Mouse (Mus musculus): ENCODE results near the gene Ptgdr2.

The Ptgdr2 gene
- long read RNA-seq, experiment 1, result 0 reads
- long read RNA-seq, experiment 2, result 0 reads

DNA sequence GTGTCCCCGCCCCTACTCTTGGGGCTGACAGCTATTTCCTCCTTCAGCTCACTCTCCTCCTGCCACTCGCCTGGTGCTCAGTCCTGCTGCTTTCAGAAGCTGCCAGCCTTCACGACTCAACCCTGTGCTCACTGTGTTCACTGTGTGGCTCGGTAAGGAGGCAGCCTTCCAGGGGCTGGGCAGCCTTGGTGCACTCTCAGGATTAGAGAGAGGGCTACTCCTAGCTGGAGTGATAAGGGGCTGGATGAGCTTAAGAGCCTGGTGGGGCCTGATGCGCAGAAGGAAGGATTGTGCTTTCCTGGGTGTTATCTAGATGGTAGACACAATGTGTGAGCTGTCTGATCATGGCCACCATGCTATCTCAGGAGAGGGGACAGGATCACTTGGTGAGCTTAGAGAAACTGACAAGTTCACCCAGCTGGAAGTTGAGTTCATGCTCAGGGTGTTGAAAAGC is at the start of gene Ptgdr2:
TSS of gene Ptgdr2 (plus strand) at position 51 of the 454 bp plus-strand sequence.
- intact Hi-C loops (cut with DNase I), result no loop called here

DNA sequence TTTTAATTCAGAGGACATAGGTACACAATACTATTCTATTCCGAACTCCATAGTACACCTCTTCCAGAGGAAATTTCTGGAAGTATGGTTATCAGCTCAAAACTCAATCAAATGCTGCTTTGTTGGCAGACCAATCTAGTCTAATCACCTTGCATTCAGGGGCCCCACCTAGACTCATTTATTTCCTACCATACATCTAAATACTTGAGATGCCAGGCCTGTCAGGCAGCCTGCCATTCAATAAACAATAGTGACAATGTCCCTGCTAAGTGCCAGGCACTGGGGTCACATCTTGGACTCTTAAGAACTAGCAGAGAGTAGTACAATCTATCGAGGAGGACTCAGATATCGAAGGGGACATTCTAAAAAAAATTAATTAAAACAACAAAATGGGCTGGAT is 44.8 kb upstream of the Ptgdr2 start:
- intact Hi-C loops (cut with DNase I), result no loop called here

DNA sequence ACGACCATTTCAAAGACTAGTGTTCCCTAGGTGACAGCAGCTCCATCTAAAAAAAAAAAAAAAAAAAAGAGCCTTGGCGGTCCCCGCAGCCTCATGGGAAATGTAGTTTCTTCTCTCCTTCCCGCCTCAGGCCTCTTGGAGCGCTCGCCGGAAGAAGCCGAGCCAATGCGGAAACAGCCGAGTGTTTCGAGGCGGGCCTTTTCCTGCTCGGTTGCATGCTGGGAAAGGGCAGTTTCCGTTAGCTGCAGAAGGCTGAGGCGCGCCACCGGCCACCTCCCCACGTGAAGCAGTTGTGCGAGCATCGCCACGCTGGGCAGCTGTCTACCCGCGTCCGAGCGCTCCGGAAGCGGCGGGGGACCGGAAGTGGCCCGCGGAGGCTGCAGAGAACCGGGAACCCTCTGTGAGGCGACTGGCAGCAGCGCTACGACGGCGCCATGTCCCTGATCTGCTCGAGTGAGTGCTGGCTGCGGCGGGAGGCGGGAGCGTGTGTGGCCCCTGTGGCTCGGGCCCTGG is 41.9 kb upstream of the Ptgdr2 start, which contains the start of gene Prpf19:
TSS of gene Prpf19 (plus strand) at position 216 of the 513 bp plus-strand sequence.
- intact Hi-C loops (cut with DNase I), result no loop called here

DNA sequence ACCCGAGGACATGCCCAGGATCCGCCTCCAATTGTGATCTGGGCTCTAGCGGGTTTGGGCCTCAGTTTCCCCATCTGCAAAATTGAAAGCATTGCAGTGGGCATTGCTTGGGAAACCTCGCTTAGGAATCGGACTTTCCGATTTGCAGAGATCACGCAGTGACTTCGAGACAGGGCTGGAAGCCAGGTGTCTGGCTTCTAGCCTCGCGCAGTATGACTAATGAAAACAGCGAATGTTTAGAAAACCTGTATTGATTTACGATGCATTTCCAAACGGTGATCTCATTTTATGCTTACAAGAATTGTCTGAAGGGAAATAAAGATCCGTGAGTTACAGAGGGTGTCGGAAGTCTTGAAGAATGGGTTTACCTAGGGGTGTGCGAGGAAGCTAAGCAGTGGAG is 41.3 kb upstream of the Ptgdr2 start:
- intact Hi-C loops (cut with DNase I), result no loop called here

DNA sequence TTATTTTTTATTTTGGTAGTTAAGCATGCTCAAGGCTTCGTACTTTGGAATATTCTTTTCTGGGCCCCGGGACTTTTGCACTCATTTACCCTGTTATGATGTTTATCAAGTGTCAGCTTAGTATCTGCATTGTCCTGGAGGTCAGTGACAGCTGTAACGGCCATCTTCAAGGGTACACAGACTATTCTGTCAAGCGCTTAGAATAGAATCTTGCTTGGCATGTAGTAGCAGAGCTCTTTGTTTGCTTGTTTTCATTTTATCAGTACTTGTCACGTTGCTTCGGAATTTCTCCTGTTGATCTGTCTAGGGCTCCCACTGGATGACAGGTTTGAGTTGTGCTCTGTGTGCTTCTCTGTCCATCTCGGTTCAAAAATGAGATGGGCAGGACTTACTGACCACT is 40.1 kb upstream of the Ptgdr2 start:
- intact Hi-C loops (cut with DNase I), result no loop called here

DNA sequence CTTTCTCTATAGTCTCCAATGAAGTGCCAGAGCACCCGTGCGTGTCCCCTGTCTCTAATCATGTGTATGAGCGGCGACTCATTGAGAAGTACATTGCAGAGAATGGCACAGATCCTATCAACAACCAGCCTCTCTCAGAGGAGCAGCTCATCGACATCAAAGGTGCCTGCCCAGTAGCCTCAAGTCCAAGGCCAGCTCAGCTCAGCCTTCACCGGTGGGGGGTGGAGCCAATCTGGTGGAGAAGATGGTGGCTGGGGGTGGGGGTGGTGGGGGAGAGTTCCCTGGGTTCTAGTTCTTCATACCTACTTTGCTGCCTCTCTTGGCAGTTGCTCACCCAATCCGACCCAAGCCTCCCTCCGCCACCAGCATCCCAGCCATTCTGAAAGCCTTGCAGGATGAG is 39.5 kb upstream of the Ptgdr2 start:
- intact Hi-C loops (cut with DNase I), result no loop called here

DNA sequence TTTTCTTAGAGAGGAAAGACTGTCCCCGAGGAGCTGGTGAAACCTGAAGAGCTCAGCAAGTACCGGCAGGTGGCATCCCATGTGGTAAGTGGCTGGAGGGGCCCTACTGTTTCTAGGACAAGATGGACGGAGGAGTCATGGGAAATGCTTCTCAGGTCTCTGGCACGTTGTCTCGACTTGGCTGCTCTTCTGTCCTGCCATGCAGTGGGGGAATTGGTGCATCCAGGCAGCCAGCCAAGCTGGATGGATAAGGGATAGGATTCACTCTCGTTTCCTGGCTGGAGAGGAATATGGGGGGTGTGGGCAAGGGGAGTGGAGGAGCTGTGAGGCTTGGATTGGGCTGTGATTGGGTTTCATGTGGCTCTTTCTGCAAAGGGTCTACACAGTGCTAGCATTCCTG is 36.6 kb upstream of the Ptgdr2 start:
- intact Hi-C loops (cut with DNase I), result no loop called here

DNA sequence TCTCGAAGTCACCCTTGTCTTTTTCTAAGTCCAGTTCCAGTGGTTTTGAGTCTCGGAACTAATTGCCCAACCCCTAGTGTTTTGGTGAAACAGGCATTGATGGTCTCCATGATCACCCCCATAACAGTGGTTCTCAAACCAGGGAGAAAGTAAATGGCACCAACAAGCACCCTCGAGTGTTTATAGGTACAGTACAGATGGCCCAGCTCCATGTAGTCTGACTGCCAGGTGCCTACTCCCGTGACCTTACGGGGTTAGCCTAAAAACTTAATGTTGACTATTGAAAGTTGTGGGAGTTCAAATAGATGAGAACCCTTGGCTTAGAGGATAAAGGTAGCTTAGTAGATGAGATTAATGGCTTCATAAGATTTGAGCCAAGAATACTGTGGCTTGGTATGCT is 35.9 kb upstream of the Ptgdr2 start:
- intact Hi-C loops (cut with DNase I), result no loop called here

DNA sequence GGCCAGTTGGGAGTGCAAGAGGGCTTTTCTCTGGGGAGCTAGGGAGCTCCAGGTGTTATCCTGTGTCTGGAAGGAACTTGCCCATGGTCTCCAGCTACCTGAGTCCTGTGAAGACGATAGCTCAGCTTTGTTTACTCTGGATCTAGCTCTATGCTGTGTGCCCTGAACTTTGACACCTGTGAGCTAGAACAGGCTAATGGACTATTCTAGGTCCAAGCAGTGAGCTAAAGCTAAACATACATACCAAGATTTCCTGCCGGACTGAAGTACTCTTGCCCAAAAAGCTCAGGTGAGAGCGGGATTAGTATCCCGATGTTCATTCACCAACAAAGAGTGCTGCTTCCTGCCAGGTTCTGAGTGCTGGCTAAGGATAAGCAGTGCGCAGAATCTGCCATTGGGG is 32.4 kb upstream of the Ptgdr2 start:
- intact Hi-C loops (cut with DNase I), result no loop called here

DNA sequence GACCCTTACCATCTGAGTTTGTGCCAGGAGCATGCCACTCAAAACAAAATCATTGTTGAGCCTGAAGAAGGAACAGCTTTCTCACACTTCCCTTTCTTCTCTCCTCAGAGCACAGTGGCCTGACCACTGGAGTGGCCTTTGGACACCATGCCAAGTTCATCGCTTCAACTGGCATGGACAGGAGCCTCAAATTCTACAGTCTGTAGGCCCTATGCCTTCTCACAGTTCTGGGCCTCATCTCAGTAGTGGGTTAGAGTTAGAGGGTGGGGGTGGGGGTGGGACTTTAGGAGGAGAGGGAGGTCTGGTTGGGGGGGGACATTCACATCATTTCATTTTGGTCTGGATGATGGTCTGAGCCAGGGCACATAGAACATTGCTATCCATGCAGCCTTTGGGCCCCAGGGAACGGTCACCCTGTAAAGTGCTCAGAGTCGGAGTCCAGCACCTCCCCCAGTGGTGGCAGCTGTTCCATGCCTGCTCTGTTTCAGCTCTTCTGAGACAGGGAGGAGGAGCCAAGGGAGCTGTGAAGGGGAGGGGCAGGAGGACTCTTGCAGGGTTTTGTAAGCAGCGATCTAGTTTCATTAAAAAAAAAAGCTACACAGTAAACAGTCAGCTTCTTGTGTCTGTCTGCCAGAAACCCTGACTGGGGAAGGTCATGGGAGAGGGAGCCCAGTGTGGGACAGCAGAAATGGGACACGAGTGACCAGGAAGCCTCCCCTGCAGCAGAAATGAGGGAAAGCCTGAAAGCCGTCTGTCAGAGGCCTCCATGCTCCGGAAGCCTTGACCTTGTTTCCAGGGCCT is 31.8 kb upstream of the Ptgdr2 start:
- intact Hi-C loops (cut with DNase I), result no loop called here

DNA sequence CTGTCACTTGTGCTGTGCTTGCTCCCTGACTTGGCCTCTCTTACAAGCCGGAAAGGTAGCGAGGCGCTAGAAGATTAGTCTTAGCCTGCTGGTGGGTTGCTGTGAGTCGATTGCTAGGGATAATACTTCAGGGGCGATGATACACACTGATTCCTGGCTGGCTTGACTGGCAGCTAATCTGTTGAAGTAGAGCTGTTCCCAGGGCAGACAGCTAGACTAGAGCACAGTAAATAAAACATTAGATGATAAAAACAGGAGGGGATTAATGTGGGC is 31.3 kb upstream of the Ptgdr2 start:
- intact Hi-C loops (cut with DNase I), result no loop called here

DNA sequence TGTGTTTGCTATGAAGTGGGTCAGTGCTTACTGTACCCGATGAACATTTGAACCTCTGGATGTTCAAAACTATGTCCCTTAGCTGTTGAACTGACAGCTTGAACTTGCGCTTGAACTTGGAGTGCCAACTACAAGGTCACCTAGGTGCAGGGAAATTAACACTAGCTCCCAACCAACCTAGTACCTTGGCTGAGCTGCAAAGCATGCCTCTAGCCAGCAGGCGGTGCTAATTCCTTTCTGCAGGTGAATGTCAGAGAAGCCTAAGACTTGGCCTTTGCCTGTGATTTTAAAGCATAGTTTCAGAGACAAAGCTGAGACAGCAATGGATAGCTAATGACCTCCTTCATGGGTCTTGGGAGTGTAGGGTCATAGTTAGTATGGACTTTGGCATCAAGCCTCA is 29.1 kb upstream of the Ptgdr2 start:
- intact Hi-C loops (cut with DNase I), result no loop called here

DNA sequence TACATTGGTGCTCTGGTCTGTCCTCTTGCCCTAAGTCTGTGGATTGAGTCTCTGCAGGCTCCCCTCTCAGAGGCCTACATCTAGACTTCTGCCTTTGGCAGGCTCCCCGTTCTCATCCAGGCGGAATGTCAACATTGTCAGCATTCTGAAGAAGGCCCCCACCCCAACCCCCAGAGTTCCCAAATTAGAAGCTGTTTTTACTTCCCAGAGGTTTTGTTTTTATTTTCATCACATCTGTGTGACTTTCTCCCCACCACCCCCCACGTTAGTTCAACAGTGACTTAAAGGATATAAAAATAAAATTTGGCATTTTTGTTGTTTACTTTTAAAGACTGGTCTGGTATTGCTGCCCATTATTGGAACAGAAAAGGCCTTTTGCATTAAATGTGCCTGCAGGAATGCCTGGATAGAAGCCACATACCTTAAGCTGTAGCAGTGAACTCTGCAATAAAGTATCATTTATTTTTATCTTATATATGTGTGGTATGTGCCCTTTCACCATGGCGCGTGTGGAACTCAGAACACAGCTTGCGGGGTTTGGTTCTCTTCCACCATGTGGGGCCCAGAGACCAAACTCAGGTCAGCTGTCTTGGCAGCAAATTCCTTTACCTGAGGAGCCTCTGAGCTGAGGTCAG is 27.8 kb upstream of the Ptgdr2 start:
- intact Hi-C loops (cut with DNase I), result no loop called here

DNA sequence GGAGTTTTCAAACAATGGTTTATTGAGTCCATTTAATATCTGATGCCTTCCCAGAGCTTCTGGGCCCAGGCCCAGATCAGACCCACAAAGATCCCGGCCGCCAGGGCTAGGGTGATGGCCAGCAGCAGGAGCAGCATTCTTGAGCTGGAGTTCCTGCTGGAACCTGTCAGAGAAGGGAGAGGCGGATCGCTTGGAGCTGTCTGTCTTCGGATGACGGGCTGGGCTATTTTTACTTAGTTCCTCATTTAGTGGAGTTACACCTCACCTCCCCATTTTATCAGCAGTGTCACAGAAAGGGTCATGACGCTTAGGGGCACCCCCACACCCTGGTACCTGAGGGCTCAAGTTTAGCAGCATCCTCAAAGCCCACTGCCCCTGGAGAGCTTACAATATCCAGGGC is 22.7 kb upstream of the Ptgdr2 start:
- intact Hi-C loops (cut with DNase I), result no loop called here

DNA sequence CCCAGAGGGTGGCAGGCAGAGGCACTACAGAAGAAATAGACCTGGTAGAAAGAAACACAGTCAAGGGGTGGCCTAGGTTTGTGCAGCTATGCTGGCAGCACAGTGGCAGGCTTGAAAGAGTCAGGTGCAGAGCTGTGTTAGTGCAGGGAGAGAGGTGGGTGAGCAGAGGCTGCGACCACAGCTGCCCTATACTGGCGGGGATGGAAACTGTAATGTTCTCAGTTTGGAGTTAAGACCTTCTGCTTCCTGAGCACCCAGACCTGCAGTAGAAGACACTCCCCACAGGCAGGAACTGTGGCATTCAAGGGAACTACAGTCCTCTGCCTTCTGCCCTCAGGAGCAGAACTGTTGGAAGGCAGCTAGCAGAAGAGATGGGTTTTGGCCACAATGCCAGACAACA is 22.1 kb upstream of the Ptgdr2 start:
- intact Hi-C loops (cut with DNase I), result no loop called here

DNA sequence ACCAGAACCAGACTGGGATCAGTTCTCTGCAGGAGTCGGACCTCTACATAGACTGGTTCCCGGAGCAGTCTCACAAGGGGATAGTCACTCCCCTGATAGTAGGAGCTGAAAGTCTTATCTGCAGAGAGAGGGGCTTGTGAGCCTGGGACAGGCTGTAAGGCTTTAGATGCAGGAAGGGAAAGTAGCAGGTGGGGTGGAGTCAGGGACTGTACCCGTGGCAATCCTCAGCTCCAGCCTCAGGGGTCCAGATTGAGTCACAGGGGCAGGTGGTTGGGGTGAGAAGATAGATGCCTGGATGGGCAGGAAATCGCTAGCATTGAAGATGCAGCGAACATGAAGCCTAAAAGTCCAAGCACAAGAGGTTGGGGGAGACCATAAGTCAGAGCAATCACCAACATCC is 20.5 kb upstream of the Ptgdr2 start:
- intact Hi-C loops (cut with DNase I), result no loop called here

DNA sequence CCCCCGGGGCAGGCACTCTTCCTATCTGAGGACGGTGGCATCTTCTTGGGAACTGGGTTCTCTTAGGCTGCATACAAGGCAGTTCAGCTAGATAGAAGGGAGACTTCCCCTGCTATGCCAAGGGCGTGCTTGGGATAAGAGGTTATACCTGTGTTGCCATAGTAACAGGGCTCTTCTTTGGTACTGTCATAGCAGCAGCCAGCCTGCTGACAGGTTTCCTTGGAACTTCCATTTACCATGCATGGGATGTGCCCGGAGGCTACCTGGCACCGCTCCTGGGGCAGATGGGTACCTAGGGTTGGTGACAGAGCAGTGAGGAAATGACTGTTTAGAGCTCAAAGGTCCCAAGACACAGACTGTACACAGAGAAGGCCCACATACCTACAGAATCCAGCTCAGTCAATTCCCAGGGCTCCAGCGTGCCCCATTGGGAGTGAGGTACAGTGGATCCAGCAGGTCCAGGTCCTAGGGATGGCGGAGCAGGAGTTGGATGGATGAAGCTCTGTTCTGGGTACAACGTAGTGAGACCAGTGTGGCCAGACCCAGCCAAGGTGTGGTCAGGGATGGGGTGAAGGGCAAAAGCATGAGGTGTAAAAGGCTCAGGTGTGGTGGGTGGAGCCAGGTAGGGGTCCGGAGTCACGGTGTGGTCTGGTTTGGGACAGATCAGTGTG is 18.5 kb upstream of the Ptgdr2 start:
- intact Hi-C loops (cut with DNase I), result no loop called here

DNA sequence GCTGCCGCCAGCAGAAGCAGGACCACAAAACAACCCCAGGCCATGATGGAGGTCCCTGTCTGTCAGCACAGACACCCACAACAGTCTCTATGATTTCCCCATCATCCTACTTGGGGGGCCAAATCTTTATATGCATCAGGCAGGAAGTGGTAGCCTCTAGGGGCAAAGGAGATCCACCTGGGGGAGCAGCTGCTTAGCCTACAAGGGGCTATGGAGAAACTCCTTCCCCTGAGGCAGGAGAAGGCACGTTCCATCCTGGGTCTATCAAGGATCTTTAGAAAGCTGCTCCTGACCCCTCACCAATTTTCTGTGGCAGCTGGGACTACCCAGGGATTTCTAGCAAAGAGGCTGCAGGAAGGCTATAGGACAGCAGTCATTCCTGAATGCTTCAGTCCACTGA is 16.4 kb upstream of the Ptgdr2 start, which contains the start of gene Zp1:
TSS of gene Zp1 (minus strand) at position 101 of the 400 bp plus-strand sequence.
- intact Hi-C loops (cut with DNase I), result no loop called here

DNA sequence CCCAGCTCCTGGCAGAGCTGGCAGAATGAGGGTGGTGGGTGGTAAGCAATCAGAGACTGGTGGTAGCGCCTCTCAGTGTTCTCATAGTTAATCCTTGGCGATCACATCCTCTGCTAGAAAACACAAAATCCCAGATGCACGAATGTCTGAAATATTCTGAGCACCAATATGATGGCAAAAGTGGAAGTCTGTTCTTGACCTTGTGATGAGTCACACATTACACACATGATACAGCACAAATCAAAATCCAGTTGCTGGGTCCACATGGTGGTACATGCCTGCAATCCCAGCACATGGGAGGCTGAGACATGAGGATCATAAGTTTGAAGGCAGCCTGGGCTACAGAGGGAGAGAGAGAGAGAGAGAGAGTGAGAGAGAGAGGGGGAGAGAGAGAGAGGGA is 15.9 kb upstream of the Ptgdr2 start:
- intact Hi-C loops (cut with DNase I), result no loop called here

DNA sequence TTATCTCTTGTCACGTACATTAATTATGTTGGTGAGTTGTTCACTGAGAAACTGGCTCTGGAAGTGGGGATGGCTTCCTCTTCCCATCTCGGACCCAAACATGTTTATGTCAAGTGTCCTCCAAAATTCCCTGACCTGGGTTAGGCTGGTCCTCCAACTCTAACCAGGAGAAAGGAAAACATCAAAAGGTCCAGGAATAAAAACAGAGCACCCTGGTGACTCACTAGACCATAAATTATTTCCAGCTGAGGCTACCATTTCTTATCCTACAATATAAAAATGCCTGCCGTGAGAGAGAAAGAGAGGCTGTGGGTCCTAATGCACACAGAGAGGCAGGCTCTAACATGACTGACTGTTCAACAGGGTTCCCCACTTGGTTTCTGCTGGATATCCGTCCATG is 12.7 kb upstream of the Ptgdr2 start:
- intact Hi-C loops (cut with DNase I), result no loop called here

DNA sequence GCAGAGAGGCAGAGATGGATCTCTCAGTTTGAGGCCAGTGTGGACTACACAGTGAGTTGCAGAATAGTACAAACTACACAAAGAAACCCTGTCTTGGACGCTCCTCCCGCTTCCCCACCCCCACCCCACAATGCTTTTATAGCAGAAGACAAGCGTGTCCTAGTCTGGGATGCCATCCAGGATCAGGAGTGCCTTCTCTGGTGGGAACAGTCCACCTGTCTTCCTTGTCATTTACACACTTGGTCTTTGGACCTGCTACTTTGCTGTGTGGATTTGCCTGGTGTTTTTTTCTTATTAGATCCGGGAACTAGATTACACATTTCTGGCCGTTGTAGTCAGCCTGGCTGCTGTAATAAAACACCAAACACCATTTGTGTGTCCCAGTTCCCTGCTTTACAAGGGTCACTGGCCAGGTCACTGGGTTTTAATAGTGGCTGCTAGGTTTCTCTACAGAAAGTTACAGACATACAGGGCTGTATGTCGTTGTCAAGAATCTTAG is 10.8 kb upstream of the Ptgdr2 start:
- intact Hi-C loops (cut with DNase I), result no loop called here

DNA sequence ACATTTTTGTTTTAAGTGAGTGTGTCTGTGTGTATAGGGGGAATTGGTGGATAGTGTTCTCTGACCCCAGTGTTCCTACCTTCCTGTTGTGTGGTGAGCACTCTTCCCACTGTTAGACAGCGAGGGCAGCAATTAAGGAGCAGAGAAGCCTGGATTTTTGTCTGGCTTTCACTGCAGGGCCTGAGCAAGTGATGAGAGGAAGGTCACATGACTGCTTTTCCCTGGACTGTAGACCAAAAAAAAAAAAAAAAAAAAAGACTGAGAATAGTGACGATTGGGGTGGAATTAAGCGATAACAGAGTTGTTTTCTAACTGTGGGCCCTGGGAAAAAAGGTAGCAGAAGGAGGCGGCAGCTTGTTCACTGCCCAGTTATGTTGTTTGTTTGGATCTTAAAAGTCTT is 10.3 kb upstream of the Ptgdr2 start:
- intact Hi-C loops (cut with DNase I), result no loop called here
